Mouse (Mus musculus) thymus, adult 2 months (tissue): Measurements from ENCODE around the gene Tsku.

Experiments
- CTCF ChIP-seq: fragments of 200-500 bp; IDR thresholded peaks from 2 replicates; pipeline ENCODE4 v1.5.1; 2012; ENCODE audit warnings: mild to moderate bottlenecking, control low read depth, low read length, moderate library complexity, borderline replicate concordance; ENCODE audit not compliant: control insufficient read depth, poor library complexity, insufficient read depth; ENCODE audit errors: extremely low read depth
- POLR2A ChIP-seq: fragments of 200-500 bp; IDR thresholded peaks from 2 replicates; pipeline ENCODE4 v1.6.1; 2012; ENCODE audit warnings: mild to moderate bottlenecking, low read length, control low read depth, moderate library complexity; ENCODE audit not compliant: control insufficient read depth, poor library complexity, insufficient read depth; ENCODE audit errors: extremely low read depth

DNA sequence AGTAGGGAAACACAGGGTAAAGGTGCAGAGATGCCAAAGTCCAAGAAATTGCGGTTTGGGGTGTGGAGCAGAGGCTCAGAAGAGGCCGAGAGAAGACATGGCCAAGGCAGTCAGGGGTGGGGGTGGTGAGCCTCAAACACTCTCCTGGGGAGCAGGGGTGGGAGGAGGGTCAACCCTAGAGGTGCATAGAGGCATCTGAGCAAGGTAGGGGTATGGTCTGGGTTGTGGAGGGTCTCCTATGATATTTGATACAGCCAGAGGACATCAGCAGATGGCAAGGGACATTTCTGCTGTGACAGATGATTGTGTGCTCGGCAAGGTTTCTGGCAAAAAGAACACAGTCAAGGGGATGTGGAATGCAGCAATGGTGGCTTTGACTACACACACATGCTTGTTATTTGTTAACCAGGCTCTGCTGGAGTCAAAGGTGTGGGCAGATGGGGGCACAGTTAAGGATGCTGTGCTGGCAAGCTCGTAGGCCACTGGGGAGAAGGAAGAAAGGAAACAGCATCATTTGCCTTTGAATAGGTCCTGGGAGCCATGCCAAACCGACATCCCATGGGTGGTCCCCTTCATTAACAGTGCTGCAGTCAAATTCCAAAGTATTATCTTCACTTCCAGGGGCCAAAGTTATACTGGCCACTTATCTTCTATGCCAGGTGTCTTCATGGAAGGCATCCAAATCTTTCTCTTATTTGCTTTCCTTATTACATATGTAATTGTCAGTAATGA, 37.7 kb downstream of the Tsku start:
- no peak for TF ChIP-seq CTCF
- TF ChIP-seq POLR2A = no peak
